Mouse (Mus musculus) heart, embryonic 10.5 days (tissue): ENCODE results near the gene Guca1b. TPM values are rescaled to one million over a fixed set of nuclear protein-coding genes. Genes with fewer than 3 reads are reported as not detected.

ENCODE experiments used
- DNase-seq: peaks from one replicate; pipeline ENCODE4 v3.0.0-alpha.2; 2017; ENCODE audit warnings: low spot score
- H3K27ac ChIP-seq: fragments of 300-500 bp; sonication (generic); 2 replicates; pipeline ENCODE4 v1.5.1; 2016; ENCODE audit warnings: mild to moderate bottlenecking
- H3K27me3 ChIP-seq: fragments of 300-500 bp; sonication (generic); 2 replicates; pipeline ENCODE4 v1.6.1; 2016; ENCODE audit warnings: mild to moderate bottlenecking; ENCODE audit not compliant: poor library complexity, insufficient read depth, severe bottlenecking
- H3K36me3 ChIP-seq: fragments of 300-500 bp; sonication (generic); 2 replicates; pipeline ENCODE4 v1.6.1; 2016; ENCODE audit warnings: mild to moderate bottlenecking, moderate library complexity
- H3K4me1 ChIP-seq: fragments of 300-500 bp; sonication (generic); 2 replicates; pipeline ENCODE4 v1.6.1; 2016; ENCODE audit warnings: mild to moderate bottlenecking
- H3K4me3 ChIP-seq: fragments of 300-500 bp; sonication (generic); 2 replicates; pipeline ENCODE4 v1.5.1; 2016; ENCODE audit warnings: mild to moderate bottlenecking, moderate library complexity
- H3K9me3 ChIP-seq: fragments of 300-500 bp; sonication (generic); 2 replicates; pipeline ENCODE4 v1.6.1; 2016; ENCODE audit warnings: mild to moderate bottlenecking, moderate library complexity
- WGBS: fragments of 180-500 bp; shearing (Covaris S2); methylation state at CpG from one replicate; pipeline ENCODE4 v1.1.7; 2016; 5-methylcytosine and 5-hydroxymethylcytosine counted together
- polyA plus RNA-seq: library from polyadenylated mRNA; unstranded; fragments of >200 nt; fragmentation: Nextera tagmentation; extraction: Ambion mirVana; gene quantifications from 2 replicates; pipeline ENCODE4 v1.2.1, GENCODE M21; 2016

The Guca1b gene
- 3.2 and 4.7 TPM in 2 replicates for polyA plus RNA-seq

DNA sequence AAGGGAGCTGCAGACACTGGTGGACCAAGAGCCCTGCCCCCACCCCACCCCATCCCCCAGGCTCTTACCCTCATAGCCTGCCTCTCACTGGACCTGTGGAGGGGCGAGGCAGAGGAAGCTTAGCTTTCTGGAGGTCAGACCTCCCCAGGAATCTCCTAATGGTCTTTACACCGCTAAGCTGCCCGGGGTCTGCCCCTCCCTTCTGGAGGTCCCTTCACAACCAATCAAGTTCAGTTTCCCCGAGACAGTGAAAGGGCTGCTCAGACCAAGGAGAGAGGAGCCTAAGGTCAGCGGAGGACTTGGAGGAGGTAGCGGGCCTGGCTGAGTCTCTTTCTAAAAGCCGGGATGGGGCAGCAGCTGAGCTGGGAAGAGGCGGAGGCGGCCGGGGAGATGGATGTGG lies at the start of gene Guca1b:
TSS of gene Guca1b (plus strand) at position 249 of the 400 bp plus-strand sequence.
- Histone ChIP-seq H3K36me3 (peaks cover 20% of the 10 kb centered on the region), H3K27ac (peak within 1 kb of the TSS; percentile 36; the same call in 1 of the 2 replicates), H3K27me3 (peaks cover 8% of the 10 kb centered on the region; the same call in 1 of the 2 replicates), H3K9me3 (no peaks in the 10 kb centered on the region), H3K4me3 (no peak within 1 kb of the TSS), H3K4me1 (peaks cover 7% of the 10 kb centered on the region)
- DNase-seq = no peak
- 37% methylated on average over 10 of the region's 10 CpGs for WGBS

DNA sequence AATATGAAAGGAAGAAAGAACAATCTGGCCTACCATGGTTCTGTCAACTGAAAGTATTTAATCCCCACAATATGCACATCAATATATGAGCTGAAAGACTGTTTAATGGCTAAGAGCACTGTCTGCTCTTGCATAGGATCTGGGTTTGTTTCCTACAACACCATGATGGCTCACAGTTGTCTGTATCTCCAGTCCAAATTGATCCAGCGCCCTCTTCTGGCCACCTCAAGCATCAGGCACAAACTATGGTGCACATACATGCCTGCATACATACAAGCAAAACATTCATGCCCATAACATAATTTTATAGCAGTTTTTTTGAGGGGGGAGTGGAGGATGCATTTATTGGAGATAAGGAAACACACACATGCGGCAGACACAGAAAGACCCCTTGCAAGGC lies 42.1 kb upstream of the Guca1b start:
- WGBS = 81% methylated on average over 2 of the region's 2 CpGs
- no peak overlapping the region for H3K4me3 ChIP-seq

DNA sequence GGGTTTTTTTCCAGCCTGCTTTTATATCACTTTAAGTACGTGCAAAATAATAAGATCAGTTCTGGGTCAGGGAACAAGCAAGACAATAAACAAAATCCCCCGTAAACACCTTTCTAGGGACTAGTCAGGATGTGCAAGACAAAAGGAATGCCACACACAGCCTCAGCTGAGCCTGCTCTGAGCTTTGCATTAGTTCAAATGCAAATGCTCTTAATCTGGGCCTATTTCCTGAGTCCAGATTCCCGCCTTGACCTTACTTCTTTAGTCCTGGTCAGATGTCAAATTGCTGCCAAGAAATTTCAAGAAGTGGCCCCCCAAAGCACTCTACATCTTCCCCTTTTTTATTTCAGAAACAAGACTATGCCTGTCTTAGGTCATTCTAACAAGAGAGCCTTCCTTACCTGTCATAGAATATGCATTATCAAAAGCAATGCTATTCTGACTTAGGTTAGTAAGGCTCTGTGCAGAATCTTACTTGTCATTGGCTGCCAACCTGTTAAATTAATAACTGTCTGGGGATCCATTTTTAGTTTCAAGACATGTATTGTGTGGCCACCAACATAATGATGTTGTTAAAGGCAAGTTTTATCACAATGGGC lies 35.4 kb upstream of the Guca1b start:
- no peak overlapping the region for H3K27ac ChIP-seq
- DNase-seq = no peak
- no peaks in the 10 kb centered on the region for H3K27me3 ChIP-seq
- 83% methylated on average over 3 of the region's 3 CpGs for WGBS
- no peak overlapping the region for H3K4me3 ChIP-seq
- H3K36me3 ChIP-seq = peaks cover 95% of the 10 kb centered on the region
- H3K4me1 ChIP-seq = no peaks in the 10 kb centered on the region
- H3K9me3 ChIP-seq = peaks cover 14% of the 10 kb centered on the region

More for the DNA sequence above, 42.1 kb upstream of the Guca1b start:
- DNase-seq = no peak
- Histone ChIP-seq H3K9me3 (no peaks in the 10 kb centered on the region), H3K27me3 (no peaks in the 10 kb centered on the region), H3K36me3 (peaks cover 88% of the 10 kb centered on the region), H3K27ac (no peak overlapping the region), H3K4me1 (no peaks in the 10 kb centered on the region)

DNA sequence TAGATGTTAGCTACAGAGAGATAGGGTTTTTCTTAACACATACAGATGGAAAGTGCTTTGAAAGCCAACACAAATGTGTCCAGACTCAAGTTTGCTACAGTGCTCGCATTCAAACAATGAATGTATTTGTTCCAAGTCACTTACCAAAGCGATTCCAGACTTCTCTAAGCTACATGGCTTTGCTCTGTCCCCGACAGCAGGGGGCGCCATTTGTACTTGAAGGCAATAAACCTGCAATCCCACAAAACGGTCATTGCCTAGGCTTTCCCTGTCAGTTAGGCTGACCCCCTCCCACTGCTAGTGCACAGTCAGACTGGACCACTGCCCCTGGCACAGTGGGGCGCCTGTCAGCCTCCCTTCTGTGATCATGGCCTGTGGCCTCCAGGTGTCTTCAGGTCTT lies 25.2 kb upstream of the Guca1b start:
- no peak overlapping the region for H3K27ac ChIP-seq
- H3K4me3 ChIP-seq = no peak overlapping the region
- no peaks in the 10 kb centered on the region for H3K9me3 ChIP-seq
- H3K4me1 ChIP-seq = no peaks in the 10 kb centered on the region
- DNase-seq = no peak
- peaks cover 50% of the 10 kb centered on the region for H3K36me3 ChIP-seq
- H3K27me3 ChIP-seq = peaks cover 5% of the 10 kb centered on the region; the same call in 1 of the 2 replicates
- WGBS = 50% methylated on average over 6 of the region's 6 CpGs

DNA sequence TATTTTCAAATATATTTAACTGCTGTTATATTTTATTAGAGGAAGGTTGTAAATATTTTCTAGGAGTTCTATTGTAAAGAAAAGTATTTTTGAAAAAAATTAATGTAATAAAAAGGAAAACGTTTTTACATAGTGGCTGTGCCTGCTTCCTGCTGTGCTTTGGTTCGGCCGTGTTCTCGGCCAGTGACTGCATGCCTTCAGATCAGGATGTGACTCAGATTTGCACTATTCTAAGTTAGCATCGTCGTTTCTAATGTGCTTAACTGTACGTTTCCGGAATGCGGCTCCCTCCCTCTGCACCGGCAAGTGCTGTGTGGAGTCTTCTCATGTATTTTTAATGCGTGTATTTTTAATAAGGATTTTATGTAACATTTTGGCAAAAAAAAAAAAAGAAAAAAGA lies 23.9 kb upstream of the Guca1b start:
- DNase-seq = no peak
- 68% methylated on average over 11 of the region's 11 CpGs for WGBS
- Histone ChIP-seq H3K36me3 (peaks cover 36% of the 10 kb centered on the region), H3K4me3 (no peak overlapping the region), H3K27me3 (peaks cover 18% of the 10 kb centered on the region; the same call in 1 of the 2 replicates), H3K4me1 (no peaks in the 10 kb centered on the region), H3K9me3 (no peaks in the 10 kb centered on the region), H3K27ac (no peak overlapping the region)

DNA sequence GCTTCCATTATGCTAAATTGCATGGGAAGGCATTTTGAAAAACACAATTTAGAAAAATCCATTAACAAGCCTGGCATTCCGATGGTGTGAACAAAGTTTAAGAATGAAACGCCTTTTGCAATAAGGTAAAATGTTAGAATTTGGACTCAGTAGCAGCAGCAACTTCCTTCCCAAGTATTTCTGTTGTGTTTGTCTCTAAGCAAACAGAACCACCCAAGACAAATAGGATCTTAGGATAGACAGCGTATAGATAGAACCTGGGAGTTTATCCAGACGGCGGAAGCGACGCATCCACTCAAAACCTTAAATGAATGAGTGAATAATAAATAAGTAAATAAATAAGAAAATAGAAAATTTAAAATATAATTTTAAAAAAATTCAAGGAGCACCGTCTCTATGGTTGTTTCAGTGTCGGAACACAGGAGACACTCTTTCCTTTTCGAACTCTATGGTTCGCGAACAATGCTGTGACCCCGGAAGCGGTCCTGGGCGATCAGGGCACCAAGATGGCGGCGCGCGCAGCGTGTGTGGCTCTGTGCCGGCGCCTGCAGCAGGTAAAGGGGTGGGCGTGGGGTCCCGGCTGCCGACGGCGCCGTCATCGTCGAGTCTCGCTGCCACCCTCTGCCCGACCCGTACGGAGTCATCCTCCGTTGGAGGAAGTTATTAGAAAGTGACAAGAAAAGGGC lies 16.6 kb upstream of the Guca1b start, which contains the start of gene Mrps10:
TSS of gene Mrps10 (plus strand) at position 487 of the 686 bp plus-strand sequence.
- Histone ChIP-seq H3K36me3 (peaks cover 15% of the 10 kb centered on the region), H3K27me3 (peaks cover 32% of the 10 kb centered on the region), H3K4me1 (peaks cover 12% of the 10 kb centered on the region), H3K9me3 (no peaks in the 10 kb centered on the region), H3K4me3 (peak within 1 kb of the TSS; percentile 91), H3K27ac (peak within 1 kb of the TSS; percentile 89)
- WGBS = 4% methylated on average over 35 of the region's 35 CpGs
- peak; percentile 93 for DNase-seq

DNA sequence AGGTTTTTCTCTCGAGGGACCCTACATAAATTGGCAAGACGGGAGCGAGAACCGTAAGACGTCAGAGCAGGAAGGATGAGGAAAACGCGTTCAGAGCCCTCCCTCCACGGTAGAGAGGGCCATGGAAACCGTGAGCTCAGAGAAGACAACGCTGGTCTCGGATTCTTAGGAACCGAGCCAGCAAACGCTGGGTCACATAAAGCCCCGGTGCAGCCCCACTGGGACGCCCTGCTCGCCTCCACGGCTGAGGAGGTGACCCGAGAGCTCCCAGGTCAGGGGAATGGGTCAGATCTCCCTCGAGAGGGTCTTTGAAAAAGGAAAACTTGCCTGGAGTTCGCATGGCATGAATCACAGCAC lies 16.1 kb upstream of the Guca1b start:
- Histone ChIP-seq H3K9me3 (no peaks in the 10 kb centered on the region), H3K27ac (peak overlapping the region; percentile 89), H3K36me3 (peaks cover 21% of the 10 kb centered on the region), H3K4me1 (peaks cover 12% of the 10 kb centered on the region), H3K4me3 (peak overlapping the region; percentile 91), H3K27me3 (peaks cover 32% of the 10 kb centered on the region)
- under 1% methylated on average over 20 of the region's 20 CpGs for WGBS
- peak; percentile 79 for DNase-seq

DNA sequence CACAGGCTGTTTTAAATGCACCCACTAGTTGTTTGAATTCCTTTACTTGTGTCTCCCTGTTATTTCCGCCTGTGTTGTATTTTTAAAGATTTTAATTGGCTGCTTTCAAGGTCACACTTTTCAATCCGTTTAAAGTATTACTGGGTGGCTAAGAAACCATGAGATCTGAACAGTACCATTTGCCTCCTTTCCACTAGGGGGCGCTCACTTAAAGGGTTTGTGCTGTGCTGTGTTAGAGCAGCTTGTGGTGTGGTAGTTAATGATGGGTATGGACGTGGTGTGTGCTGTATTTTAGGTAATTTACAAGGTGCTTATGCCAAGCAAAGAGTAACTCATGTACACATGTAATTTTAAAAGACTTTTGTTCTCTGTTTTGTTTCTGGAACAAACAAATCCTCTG lies 13.7 kb upstream of the Guca1b start:
- Histone ChIP-seq H3K36me3 (peaks cover 44% of the 10 kb centered on the region), H3K4me3 (no peak overlapping the region), H3K27me3 (peaks cover 14% of the 10 kb centered on the region), H3K9me3 (no peaks in the 10 kb centered on the region), H3K27ac (no peak overlapping the region), H3K4me1 (peaks cover 12% of the 10 kb centered on the region)
- no peak for DNase-seq
- 19% methylated on average over 4 of the region's 4 CpGs for WGBS

DNA sequence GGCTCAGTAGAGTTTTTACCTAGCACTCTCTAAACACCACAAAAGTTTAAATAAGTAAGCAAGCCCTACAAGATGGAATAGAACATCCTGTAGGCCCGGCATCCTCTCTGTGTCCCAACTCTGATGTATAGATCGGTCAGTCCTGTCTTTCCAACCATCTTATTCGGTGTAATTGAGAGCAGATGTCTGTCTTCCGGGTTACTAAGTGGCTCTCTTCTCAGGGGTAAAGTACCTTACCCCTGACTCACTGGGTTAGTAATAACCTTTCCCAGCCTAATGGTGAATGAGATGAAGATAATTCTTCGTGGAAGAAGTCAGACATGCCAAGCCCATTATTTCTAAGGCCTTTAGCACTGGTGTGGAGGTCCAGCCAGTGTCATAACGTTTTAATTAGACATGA lies 11.2 kb upstream of the Guca1b start:
- Histone ChIP-seq H3K27me3 (no peaks in the 10 kb centered on the region), H3K4me3 (no peak overlapping the region), H3K27ac (no peak overlapping the region), H3K9me3 (no peaks in the 10 kb centered on the region), H3K4me1 (peaks cover 12% of the 10 kb centered on the region), H3K36me3 (peaks cover 68% of the 10 kb centered on the region)
- 87% methylated on average over 6 of the region's 6 CpGs for WGBS
- DNase-seq = no peak

DNA sequence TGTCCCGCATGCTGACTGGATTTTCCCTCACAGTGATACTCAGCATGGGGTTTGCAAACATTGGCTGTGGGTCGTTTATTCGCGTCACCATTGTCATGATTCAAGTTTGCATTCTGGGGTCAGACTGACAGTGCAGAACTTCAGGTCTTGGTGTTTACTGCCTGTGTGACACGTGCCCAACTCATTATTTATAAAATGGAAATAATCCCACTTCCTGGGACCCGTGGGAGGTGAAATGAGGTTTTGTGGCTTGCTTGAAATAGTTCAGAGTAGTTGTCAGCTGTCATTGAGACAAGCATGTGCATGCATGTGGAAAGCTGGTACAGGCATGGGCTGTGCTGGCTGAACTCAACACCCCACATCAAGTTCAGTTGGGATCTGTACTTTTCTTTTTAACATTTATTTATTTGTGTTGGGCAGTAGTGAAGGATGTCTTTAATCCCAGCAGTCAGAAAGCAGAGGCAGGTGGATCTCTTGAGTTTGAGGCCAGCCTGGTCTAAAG lies 8.4 kb upstream of the Guca1b start:
- H3K4me3 ChIP-seq = no peak overlapping the region
- 92% methylated on average over 6 of the region's 6 CpGs for WGBS
- H3K27me3 ChIP-seq = no peaks in the 10 kb centered on the region
- H3K9me3 ChIP-seq = no peaks in the 10 kb centered on the region
- no peaks in the 10 kb centered on the region for H3K4me1 ChIP-seq
- H3K36me3 ChIP-seq = peaks cover 94% of the 10 kb centered on the region
- H3K27ac ChIP-seq = no peak overlapping the region
- DNase-seq = no peak

DNA sequence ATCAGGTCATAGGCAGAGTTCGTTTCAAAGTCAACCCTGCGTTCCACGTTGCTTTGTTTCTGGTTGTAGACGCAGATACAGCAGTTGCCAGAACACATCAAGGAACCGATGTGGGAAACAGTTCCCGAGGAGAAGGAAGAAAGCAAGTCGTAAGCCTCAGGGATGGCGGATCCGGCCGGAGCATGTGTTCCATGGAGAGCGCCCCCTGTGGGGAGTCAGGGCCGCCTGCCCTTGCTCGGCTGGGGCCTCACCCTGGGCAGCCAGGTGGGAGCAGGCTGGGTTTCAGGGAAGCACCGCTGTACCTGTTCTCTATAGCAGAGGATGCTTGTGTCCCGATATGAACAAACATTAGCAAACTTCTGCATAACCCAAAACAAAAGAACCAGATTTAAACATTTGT lies 7.1 kb upstream of the Guca1b start:
- no peaks in the 10 kb centered on the region for H3K4me1 ChIP-seq
- H3K9me3 ChIP-seq = no peaks in the 10 kb centered on the region
- H3K27me3 ChIP-seq = no peaks in the 10 kb centered on the region
- H3K27ac ChIP-seq = no peak overlapping the region
- no peak overlapping the region for H3K4me3 ChIP-seq
- WGBS = 80% methylated on average over 15 of the region's 15 CpGs
- peaks cover 85% of the 10 kb centered on the region for H3K36me3 ChIP-seq
- DNase-seq = no peak

DNA sequence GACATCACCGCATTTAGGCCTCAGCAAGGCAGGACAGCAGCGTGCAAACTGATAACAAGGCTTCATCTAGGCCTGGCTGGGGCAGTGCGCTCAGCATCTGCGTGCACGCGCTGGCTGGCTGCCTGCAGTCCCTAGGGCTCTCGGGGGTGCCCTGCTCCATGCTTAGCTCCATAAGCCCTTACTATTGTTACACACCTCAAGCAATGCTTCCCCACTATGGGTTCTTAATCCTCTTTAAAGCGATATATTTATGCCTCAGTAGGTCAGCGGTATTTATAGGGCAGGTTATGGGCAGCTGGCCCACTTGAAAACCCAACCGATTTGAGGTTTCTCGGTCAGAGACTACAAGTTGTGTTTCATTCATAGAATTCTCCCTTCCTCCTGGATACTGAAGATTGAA lies 3.3 kb upstream of the Guca1b start:
- Histone ChIP-seq H3K9me3 (no peaks in the 10 kb centered on the region), H3K36me3 (peaks cover 50% of the 10 kb centered on the region), H3K4me3 (no peak overlapping the region), H3K4me1 (peaks cover 7% of the 10 kb centered on the region), H3K27ac (no peak overlapping the region), H3K27me3 (peaks cover 8% of the 10 kb centered on the region; the same call in 1 of the 2 replicates)
- WGBS = 84% methylated on average over 11 of the region's 11 CpGs
- DNase-seq = no peak

DNA sequence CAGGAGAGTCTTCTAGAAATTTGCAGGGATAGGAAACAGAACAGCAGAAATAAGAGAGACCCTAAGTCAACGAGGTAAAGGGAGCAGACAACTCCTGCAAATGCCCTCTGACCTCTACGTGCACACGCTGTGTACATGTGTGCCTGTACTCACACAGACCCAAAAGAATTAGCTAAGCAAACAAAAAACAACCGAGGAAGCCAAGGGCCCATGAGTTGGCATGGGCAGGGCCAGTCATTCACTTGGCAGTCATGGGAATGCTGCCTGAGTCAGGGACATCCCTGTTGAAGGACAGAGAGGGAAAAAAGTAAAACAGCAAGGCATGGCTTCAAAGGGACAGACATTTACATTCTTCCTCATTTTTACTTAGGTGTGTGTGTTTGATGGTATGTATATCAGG lies 1.9 kb upstream of the Guca1b start:
- no peaks in the 10 kb centered on the region for H3K9me3 ChIP-seq
- peaks cover 7% of the 10 kb centered on the region for H3K4me1 ChIP-seq
- DNase-seq = no peak
- WGBS = 91% methylated on average over 4 of the region's 4 CpGs
- no peak overlapping the region for H3K27ac ChIP-seq
- peaks cover 8% of the 10 kb centered on the region; the same call in 1 of the 2 replicates for H3K27me3 ChIP-seq
- peaks cover 37% of the 10 kb centered on the region for H3K36me3 ChIP-seq
- H3K4me3 ChIP-seq = no peak overlapping the region
